Mouse (Mus musculus) forelimb bud, embryonic 11.5 days (tissue): Measurements from ENCODE around the gene Amigo2.
A peak's percentile ranks its signal among the peaks of the same experiment; 100 is the strongest.

ENCODE experiments used
- DNase-seq: peaks from one replicate; pipeline ENCODE4 v3.0.0-alpha.2; 2012; ENCODE audit warnings: low read depth, low spot score

Amigo2 gene

DNA sequence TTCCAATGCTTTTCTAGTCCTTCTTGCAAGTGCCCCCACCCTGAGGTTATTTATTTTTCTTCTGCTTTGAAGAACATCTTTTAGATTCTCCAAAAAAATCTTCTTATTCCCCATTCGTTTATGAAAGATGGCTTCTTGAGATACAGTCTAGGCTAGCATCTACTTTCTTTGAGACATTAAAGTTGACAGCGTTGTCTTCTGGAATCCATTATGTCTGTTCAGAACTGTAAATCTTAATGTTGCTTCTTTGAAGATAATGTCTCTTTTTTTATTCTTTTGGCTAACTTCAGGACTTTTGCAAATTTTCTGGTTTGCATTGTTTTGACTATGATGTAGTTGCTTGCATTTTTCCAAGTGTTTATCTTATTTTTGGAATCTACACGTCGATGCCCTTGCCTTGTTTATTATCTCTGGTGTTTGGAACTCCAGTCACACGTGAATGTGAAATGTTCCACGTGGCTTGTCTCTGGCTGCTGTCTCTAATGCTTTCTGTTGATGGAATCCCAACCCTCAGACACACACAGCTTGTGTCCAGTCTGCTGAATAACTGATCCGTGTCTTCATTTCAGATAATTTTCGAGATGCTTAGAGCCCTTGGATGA is 20.1 kb upstream of the Amigo2 start:
- DNase-seq, result no peak

DNA sequence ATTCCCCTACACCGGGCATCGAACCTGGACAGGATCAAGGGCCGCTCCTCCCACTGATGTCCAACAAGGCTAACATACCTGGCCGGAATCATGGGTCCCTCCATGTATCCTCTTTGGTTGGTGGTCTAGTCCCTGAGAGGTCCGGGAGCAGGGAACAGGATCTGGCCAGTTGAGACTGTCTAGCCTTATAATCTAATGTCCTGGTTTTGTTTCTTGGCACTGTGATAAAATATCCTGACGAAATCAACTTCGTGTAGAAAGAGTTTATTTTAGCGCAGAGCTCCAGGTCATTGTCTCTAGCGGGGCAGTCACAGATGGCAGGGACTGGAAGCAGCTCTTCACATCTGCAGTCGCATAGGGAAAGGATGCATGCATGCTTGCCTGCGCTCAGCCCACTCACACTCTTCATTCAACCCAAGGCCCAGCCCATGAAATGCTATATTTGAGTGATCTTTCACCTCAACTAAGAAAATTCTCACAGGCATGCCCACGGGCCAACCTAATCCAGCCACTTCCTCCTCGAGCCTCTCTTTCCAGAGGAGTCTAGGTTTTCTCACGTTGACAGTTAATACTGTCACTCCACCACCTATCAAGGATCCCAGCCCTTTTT is 19.3 kb upstream of the Amigo2 start:
- no peak for DNase-seq

DNA sequence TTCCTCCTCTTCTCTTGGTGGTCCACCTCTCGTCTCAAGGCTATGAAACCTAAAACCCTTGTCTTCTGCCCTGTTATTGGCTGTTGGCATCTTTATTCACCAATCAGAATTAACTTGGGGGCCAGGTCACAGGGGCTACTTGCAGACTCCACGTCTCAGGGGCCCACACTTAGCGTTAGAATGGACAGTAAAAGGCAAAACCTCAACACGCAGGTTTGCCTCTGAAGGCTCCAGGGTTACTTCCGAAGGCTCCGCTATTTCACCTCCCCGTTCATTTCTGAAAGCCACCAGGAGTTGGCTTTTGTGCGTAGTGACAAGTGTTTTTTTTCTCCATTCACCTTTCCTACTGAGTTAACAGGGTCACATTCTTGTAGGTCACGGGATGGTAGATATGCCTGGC is 15.2 kb upstream of the Amigo2 start:
- no peak for DNase-seq

DNA sequence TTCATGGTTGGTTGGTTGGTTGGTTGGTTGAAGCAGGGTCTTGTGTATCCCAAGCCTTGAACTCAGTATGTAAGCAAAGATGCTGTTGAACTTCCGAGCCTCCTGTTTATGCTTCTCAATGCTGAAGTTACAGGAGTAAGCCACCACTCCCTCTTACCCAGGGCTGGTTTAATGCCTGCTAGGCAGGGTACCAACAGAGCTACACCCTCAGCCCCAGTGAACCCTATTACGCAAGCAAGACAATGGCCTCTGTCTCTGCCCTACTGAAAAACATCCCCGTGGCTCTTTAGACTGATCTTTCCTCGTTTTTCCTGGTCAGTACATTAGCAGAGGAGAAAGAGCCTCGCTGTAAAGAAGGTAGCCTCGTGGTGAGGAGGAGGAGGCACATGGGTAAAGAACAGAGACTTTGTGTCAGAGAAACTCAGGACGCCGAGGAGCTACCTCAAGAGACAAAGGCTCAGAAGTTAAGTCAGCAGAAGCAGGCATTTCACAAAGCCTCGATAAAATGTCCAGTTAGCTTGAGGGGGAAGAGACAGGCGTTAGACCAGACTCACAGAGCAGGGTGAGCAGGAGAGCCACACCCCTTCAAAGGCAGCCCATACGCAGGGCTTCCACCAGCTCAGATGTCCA is 13.0 kb upstream of the Amigo2 start:
- no peak for DNase-seq

DNA sequence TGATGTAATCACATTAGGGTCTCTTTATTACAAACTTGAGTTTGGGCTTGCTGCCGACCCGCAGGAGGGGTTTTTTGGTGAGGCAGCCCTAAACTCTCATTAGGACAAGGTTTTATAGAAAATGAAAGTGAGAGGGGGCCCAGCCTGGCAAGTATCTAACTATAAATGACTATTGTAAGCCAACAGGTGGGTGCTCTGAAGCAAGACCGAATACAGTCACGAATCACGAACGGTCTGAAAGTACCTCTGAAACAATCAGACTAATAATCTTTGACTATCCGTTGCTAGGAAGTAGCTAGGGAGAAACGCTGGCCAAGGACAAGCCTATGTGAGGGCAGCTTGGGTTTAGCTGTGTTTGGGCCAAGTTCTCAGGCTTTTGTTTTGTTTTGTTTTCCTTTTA is 12.2 kb upstream of the Amigo2 start:
- DNase-seq, result no peak

DNA sequence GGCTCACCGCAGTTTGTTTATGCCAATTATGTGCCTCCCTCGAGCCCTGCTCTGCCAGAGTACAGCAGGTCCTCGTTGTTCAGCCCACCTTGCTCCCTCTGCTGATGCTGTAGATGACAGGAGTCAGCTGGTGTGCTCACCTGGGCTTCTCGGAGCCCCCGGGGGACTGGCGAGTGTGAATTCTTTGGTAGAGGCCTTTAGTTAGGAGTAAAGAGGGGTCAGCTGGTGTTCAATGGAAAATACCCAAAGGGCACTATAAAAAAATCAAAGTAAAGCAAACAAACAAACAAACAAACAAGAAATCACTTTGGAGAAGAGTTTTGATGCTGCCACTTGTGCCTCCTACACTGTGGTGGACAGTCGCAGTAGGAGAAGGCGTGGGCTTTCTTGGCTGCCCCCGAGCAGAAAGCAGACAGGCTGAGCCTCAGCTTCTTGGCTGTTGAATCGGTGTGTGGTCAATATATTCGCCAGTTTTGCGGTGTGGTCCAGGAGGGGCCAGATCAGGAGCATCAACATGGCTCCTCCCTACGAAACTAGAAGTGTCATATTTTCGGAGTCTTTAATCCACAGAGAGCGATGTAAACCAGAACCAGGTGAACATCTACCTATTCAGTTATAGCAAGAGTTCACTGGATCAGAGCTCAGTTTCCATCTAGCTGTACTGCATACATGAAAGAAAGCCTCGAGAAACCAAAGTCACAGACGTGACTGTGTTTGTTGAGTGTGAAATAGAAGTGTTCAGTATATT is 11.6 kb upstream of the Amigo2 start:
- DNase-seq, result no peak

DNA sequence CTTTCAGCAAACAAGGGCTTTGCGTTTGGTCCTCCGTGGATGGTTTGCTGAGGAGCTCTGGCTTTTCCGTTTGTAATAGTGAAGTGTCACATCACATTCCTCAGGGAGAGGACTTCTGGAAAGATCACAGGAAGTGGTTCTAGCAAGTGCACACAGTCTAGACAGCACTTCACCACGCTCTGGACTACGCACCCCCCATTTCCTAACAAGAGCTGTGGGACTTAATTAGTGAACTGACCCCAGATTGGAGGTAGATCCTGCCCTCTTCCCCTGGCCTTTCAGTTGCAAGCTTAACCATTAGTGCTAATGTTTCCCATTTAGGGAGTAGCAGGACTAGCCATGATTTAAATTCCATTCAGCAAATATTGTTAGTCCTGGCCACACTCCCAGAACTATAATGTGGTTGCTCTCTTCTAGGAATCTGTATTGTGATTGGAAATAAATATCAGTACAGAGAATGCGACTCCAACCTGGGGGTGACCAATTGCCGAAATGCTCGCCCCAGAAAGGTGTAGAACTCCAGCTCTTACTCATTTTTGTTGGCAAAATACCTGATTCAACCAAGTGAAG is 10.2 kb upstream of the Amigo2 start:
- DNase-seq, result no peak

DNA sequence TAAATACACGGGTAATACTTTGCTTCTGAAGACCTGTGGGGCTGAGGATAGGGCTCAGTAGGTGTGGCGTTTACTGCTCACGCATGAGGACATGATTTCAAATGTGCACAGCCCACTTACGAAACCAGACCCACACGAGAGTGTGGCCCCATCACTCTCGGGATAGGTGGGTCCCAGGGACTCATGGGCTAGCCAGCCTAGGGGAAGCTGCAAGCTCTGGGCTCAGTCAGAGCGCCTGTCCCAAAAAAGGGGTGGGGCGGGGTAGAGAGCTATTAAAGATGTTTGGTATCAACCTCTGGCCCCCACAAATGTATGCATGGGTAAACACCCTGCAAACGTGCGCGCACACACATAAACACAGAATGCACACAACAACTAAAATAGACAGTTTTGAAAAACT is 9.3 kb upstream of the Amigo2 start:
- DNase-seq, result no peak

DNA sequence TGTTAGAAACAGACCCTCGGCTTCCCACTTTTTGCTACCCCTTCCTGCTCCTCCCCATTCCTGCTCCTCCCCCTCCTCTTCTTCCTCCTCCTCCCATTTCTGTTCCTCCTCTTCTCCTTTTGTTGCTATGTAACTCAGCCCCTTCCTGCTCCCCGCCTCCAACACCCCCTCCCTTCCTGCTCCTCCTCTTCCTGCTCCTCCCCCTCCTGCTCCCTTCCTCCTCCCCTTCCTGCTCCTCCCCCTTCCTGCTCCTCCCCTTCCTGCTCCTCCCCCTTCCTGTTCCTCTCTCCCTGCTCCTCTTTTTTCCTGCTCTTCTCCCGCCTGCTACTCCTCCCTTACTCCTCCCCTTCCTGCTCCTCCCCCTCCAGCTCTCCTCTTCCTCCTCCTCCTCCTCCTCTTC is 8.7 kb upstream of the Amigo2 start:
- no peak for DNase-seq

DNA sequence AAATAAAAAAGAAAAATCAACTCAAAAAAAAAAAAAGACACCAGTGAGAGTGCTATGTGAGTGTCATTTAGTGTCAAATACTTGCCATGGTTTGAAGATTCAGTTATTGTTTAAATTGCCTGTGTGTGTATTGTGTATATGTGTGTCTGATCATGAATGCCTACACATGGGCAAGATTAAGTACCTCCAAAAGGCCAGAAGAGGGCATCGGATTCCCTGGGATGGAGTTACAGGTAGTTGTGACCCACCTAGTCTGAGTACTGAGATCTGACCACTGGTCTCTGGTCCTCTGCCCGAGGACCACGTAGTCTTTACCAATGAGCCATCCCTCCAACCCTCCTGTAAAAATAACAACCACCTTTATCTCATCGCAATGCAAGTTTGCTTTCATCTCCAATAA is 7.3 kb upstream of the Amigo2 start:
- no peak for DNase-seq

DNA sequence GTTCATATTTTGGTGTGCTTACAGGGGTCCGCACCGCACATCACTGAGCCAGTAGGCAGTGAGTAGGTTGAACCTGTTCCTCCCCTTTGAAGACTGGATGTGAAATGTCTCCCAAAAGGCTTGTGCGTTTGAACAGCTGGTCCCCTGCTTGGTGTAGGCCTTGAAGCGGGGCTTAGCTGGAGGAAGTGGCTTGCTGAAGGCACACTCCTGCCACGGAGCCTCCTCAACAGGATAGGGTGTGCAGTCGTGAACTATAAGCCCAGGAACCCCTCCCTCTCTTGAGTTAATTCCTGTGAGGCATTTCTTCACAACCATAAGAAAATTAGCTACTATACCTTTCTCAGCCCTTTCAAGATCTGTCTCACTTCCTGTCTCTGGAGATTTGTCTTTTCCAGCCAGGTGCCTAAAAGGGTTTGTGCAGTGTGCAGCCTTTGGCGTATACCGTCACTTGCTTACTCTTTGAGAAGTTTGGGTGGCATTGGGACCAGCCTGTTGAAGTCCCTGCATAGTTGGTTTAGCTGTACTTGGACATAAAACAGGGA is 5.5 kb upstream of the Amigo2 start:
- DNase-seq, result no peak

DNA sequence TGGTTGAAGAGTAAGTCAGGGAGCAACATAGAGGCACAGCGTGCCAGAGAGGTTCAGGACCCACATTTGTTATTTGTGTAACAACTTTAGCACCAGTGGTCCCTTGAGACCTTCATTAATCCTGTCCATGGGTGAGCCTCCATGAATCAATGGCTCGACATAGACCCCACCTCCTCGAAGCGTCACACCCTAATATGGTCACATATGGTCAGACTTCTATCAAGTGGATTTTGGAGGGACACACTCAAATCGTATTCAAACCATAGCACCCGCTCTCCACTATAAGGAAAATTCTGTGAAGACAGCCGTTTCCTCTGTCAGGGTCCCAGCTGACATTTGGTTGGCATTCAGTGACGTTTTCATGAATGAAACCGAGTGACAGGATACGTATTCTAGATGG is 2.2 kb upstream of the Amigo2 start:
- no peak for DNase-seq

DNA sequence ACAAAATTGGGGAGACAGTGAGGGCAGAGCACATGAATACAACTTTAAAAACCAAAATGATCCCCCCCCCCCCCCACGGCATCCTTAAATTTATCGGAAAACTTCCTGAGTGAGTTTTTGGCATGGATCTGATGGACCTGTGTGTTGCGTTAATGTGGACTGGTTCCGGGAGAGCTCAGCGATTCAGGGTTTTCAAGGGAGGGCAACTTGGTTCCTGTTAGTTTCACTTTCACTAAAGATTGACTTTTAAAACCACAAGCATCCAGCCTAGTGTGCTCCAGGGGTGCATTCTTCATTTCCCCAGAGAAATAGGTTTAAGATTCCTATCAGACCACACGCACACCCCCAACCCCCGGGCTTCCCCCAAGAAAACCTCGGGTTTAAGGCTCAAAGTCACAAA is 1.2 kb upstream of the Amigo2 start:
- DNase-seq, result no peak

DNA sequence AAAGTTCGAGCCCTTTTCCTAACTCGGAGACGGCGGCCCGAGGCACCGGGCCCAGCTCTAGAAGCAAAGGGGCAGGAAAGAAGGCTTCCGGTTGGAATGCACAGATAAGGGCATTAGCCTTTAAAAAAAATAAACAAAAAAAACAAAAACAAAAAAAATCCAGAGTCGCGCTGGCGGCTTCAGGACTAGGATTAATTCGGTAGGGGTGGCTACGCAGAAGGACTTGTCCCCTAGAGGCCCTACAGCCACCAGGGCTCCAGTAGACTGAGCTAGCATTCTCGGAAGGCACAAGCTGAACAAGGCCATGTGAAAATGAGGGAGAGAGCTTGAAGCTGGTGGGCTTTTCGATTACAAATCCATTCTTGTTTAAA is 689 bp upstream of the Amigo2 start:
- DNase-seq, result peak; percentile 25

DNA sequence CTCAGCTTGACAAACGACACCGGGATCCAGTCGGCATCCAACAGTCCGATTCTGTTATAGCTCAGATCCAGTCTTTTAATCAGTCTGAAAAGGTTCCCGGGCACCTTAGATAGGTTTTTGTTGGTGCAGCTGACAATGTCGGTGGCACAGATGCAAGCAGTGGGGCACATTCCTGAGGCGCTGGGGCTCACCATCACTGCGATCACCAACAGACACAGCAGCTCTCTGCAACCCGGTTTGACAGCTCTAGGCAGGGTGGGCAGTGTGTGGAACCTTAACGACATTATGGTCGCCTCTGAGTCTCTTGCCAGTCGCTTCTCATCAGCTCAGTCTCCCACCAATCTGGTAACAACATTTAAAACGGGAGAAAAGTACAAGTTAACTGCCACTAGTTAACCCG is 831 bp downstream of the Amigo2 start:
- DNase-seq, result no peak

DNA sequence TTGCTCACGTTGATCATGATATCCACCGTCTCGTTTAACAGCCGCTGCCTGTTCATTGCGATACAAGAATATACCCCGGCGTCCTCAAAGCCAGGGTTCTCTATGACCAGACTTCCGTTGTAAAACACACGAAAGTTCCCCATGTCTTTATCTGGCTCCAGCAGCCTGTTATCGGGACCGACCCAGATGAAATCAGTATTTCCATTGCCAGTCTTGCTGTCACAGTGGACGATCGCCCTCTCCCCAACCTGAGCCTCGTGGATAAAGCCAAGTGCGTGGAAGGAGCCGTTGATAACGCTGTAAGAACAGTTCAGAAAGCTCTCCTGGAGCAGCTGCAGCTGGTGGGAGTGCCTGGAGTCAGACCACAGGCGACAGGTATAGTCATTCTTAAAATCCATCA is 1.7 kb downstream of the Amigo2 start:
- no peak for DNase-seq

DNA sequence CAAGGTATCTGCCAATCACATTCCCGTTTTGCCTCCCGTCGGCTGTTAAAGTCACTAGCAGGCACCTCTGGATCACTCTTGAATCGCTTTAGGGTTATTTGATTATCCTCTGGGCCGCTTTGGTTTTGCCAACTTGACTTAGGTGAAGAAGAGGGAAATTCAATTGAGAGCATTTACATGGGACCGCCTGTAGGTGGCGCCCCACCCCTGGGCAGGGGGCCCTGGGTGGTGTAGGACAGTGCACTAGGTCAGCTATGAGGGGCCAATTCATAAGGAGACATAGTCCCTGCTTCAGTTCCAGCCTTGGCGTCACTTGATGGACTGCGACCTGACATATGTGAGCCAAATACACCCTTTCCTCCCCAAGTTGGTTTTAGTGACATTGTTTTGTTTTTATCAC is 10.1 kb downstream of the Amigo2 start:
- DNase-seq, result no peak

DNA sequence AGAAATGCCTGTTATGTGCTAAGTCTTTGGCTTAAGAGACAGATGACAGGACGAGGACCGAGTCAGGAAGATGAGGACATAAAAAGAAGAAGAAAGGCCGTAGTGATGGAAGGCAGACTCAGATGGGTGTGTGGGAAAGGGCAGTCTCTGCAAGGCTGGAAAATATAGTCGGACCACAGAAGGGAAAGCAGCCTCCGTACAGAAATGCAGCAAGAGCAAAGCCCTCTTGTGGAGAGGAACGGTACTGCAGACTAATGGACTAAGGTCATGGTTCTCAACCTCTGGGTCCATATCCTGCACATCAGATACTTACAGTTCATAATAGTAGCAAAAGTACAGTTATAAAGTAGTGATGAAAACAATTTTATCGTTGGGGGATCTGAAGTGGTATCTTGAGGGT is 11.9 kb downstream of the Amigo2 start:
- DNase-seq, result peak; percentile 74

DNA sequence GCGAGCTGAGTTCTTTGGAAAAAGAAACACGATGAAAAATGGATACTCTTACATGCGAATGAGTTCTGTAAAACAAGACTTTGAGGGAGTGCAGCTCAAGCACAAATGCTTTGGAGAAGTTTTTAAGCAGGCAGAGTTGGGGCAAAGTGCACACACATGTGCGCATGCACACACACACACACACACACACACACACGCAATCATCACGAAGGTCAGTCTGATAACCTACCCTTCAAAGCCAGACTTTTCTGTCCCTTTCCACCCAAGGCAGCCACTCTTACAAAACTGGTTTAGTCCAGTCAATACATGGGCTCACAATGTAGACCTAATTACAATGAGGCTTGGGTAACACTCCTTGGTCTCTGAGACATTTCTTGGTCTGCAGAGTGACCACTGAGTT is 13.0 kb downstream of the Amigo2 start:
- DNase-seq, result no peak

DNA sequence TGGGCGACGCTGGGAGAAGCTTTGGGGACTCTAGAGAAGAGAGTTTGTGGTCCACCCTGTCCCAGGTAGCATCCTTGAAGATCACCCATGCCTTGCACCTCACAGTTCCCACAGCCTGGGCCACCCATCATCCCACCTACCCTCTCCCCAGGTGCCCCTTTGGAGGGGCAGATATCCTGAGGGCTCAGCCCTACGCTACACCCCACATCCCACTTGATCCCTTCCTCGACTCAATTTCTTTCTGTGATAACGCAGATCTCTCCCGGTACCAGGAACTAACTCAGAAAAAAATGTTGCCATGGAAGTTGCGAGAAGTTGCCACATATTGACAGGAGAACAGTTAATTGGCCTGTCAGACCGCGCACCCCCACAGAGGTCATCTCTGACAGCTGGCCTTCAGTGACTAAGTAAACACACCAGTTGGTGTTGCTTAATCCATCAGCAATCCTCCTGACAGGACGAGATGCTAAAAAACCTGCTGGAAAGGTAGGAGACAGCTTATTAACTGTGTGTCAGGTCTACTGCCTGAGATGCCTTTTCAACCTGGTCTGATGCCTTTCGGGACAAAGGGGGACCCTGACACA is 17.5 kb downstream of the Amigo2 start:
- DNase-seq, result no peak

DNA sequence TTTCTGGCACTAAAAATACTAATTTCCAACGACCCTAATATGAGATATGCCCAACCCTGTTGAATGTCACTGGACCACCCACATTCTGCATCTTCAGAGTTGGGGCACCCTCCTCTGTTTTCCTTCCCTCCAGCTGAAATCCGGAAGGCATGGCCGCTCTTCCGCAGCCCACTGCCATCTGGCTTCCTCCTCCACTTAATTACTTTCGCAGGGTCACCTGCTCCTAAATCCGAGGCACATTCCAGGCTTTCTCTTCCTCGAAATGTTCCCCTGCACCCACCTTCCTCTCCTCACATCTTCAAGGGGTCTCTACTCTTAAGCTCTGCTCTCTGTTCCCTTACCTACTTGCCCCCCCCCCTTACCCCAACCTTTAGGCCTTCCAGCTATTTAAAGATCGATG is 23.1 kb downstream of the Amigo2 start:
- no peak for DNase-seq

DNA sequence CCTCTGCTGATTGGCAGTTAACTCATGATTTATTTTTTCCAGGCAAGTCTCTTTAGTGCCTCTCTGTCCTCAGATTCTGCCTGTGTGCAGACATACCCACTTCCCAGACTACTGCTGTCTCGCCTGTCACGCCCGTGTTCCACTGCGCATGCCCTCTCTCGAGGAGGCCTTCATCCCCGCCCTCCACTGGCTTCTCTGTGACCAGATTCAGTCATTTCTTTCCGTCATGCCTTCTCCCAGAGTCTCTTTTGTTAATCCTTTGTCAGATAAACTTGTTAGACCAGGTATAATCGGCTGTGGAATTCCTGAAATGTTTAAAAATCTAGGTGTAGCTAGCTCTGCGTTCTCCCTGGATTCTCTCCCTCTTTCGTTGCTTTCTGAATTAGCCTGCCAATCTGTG is 23.7 kb downstream of the Amigo2 start:
- no peak for DNase-seq
